Mouse (Mus musculus) hindbrain, embryonic 11.5 days (tissue): Measurements from ENCODE around the gene Numbl. TPM values are rescaled to one million over a fixed set of nuclear protein-coding genes. Genes with fewer than 3 reads are reported as not detected.

Experiments used
- ATAC-seq: fragments of 200-750 bp; cut with Nextera tagmentation; 2 replicates; pipeline ENCODE4 v1.8.0; 2017; ENCODE audit warnings: mild to moderate bottlenecking, moderate TSS enrichment, moderate library complexity; ENCODE audit not compliant: low FRiP score
- DNase-seq: peaks from one replicate; pipeline ENCODE4 v3.0.0-alpha.2; 2015; ENCODE audit warnings: low spot score
- H3K27ac ChIP-seq: fragments of 300-500 bp; sonication (generic); 2 replicates; pipeline ENCODE4 v1.5.1; 2014; ENCODE audit warnings: mild to moderate bottlenecking, low read depth, low read length
- H3K27me3 ChIP-seq: fragments of 300-500 bp; sonication (generic); 2 replicates; pipeline ENCODE4 v1.6.1; 2014; ENCODE audit warnings: mild to moderate bottlenecking, low read length, moderate library complexity, mixed read lengths; ENCODE audit not compliant: control insufficient read depth, insufficient read depth
- H3K36me3 ChIP-seq: fragments of 300-500 bp; sonication (generic); 2 replicates; pipeline ENCODE4 v1.6.1; 2014; ENCODE audit warnings: mild to moderate bottlenecking, low read length, moderate library complexity, mixed read lengths; ENCODE audit not compliant: control insufficient read depth, insufficient read depth
- H3K4me1 ChIP-seq: fragments of 300-500 bp; sonication (generic); replicated peaks from 2 replicates; pipeline ENCODE4 v1.6.1; 2014; ENCODE audit warnings: low read length, mixed read lengths; ENCODE audit not compliant: control insufficient read depth, insufficient read depth
- H3K4me2 ChIP-seq: fragments of 300-500 bp; sonication (generic); replicated peaks from 2 replicates; pipeline ENCODE4 v1.6.1; 2014; ENCODE audit warnings: mild to moderate bottlenecking, low read depth, low read length
- H3K4me3 ChIP-seq: fragments of 300-500 bp; sonication (generic); 2 replicates; pipeline ENCODE4 v1.5.1; 2014; ENCODE audit warnings: low read depth, low read length
- H3K9ac ChIP-seq: fragments of 300-500 bp; sonication (generic); 2 replicates; pipeline ENCODE4 v1.6.1; 2014; ENCODE audit warnings: low read depth, low read length
- H3K9me3 ChIP-seq: fragments of 300-500 bp; sonication (generic); 2 replicates; pipeline ENCODE4 v1.6.1; 2016; ENCODE audit warnings: low read length; ENCODE audit not compliant: control insufficient read depth
- WGBS: fragments of 180-500 bp; shearing (Covaris S2); extraction: QIAGEN DNeasy Blood & Tissue Kit; methylation state at CpG from one replicate; pipeline ENCODE4 v1.1.7; 2014; 5-methylcytosine and 5-hydroxymethylcytosine counted together
- polyA plus RNA-seq: library from polyadenylated mRNA; unstranded; fragments of >200 nt; fragmentation: Nextera tagmentation; extraction: Ambion mirVana; gene quantifications from 2 replicates; pipeline ENCODE4 v1.2.1, GENCODE M21; 2014

The Numbl gene
- polyA plus RNA-seq, 1 experiment from 2014 or later: 22.7 TPM

GRCm38 (mm10) chr7:27257852-27258204, 405 bp upstream of the Numbl start:
- ATAC-seq (peak; percentile 29), DNase-seq (peak; percentile 62)
- H3K27ac ChIP-seq: peak overlapping the region; percentile 79
- H3K36me3 ChIP-seq: no peaks in the 10 kb centered on the region; the same call in 1 of the 2 replicates
- H3K4me3 ChIP-seq: peak overlapping the region; percentile 84
- H3K27me3 ChIP-seq: no peaks in the 10 kb centered on the region
- 2% methylated on average over 4 of the region's 6 CpGs for WGBS
- peaks cover 13% of the 10 kb centered on the region for H3K4me1 ChIP-seq
- H3K9ac ChIP-seq: no peak overlapping the region; the same call in none of the 2 replicates
- no peaks in the 10 kb centered on the region for H3K9me3 ChIP-seq
- H3K4me2 ChIP-seq: peak overlapping the region; percentile 77

- no peaks in the 10 kb centered on the region for H3K9me3 ChIP-seq
- peak overlapping the region; percentile 84 for H3K4me3 ChIP-seq
- H3K36me3 ChIP-seq: no peaks in the 10 kb centered on the region; the same call in 1 of the 2 replicates
- H3K27me3 ChIP-seq: no peaks in the 10 kb centered on the region
- peaks cover 13% of the 10 kb centered on the region for H3K4me1 ChIP-seq
- 0% methylated on average over 9 of the region's 9 CpGs for WGBS
- peak overlapping the region; percentile 95 for H3K9ac ChIP-seq
- H3K27ac ChIP-seq: peak overlapping the region; percentile 89
- ATAC-seq: 0 out of 2 replicates have a peak, but pooled peaks have one; percentile 2
- peak; percentile 55 for DNase-seq
- H3K4me2 ChIP-seq: peak overlapping the region; percentile 77
Observed at GRCm38 (mm10) chr7:27259271-27259721, 1.1 kb downstream of the Numbl start.

- peaks cover 13% of the 10 kb centered on the region for H3K4me1 ChIP-seq
- DNase-seq (no peak), ATAC-seq (no peak)
- H3K36me3 ChIP-seq: no peaks in the 10 kb centered on the region; the same call in 1 of the 2 replicates
- no peaks in the 10 kb centered on the region for H3K9me3 ChIP-seq
- H3K4me3 ChIP-seq: peak overlapping the region; percentile 84
- H3K27ac ChIP-seq: peak overlapping the region; percentile 89
- H3K9ac ChIP-seq: peak overlapping the region; percentile 95
- 41% methylated on average over 5 of the region's 5 CpGs for WGBS
- H3K27me3 ChIP-seq: no peaks in the 10 kb centered on the region
- H3K4me2 ChIP-seq: peak overlapping the region; percentile 77
Observed at GRCm38 (mm10) chr7:27259771-27260170, 1.5 kb downstream of the Numbl start.

DNA sequence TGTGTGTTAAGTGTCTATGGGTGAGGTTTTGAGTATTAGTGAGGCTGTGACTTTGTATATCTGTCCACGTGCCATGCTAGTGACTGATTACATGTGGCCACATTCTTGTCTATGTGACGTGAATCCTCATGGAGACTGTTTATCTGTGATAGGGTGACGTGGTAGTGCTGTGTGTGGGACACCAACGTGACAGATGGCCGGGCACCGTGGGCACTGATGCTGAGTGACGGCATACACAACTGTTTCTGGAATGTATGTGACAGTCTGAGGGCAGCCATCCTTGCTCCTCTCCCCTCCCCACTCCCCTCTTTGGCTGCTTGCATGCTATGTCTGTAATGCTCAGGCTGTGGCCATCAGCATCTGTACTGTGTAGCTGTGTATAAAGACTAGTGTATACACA, 2.6 kb downstream of the Numbl start:
- WGBS: 56% methylated on average over 7 of the region's 7 CpGs
- ATAC-seq: no peak
- H3K9ac ChIP-seq: no peak overlapping the region
- H3K4me3 ChIP-seq: peak overlapping the region; percentile 84; the same call in 1 of the 2 replicates
- H3K27me3 ChIP-seq: no peaks in the 10 kb centered on the region
- peak overlapping the region; percentile 77; the same call in 1 of the 2 replicates for H3K4me2 ChIP-seq
- DNase-seq: no peak
- H3K9me3 ChIP-seq: no peaks in the 10 kb centered on the region
- H3K27ac ChIP-seq: no peak overlapping the region
- no peaks in the 10 kb centered on the region; the same call in 1 of the 2 replicates for H3K36me3 ChIP-seq
- H3K4me1 ChIP-seq: peaks cover 13% of the 10 kb centered on the region

GRCm38 (mm10) chr7:27261888-27262287, 3.7 kb downstream of the Numbl start:
- Histone ChIP-seq H3K27me3 (no peaks in the 10 kb centered on the region), H3K4me3 (no peak overlapping the region), H3K9ac (no peak overlapping the region), H3K4me1 (peaks cover 13% of the 10 kb centered on the region), H3K27ac (no peak overlapping the region), H3K4me2 (no peak overlapping the region), H3K36me3 (peaks cover 2% of the 10 kb centered on the region; the same call in 1 of the 2 replicates), H3K9me3 (no peaks in the 10 kb centered on the region)
- DNase-seq: no peak
- ATAC-seq: no peak
- WGBS: 82% methylated on average over 6 of the region's 6 CpGs

GRCm38 (mm10) chr7:27264761-27265160, 6.5 kb downstream of the Numbl start:
- Histone ChIP-seq H3K27ac (no peak overlapping the region), H3K4me2 (no peak overlapping the region), H3K4me3 (no peak overlapping the region), H3K9ac (no peak overlapping the region), H3K4me1 (peaks cover 8% of the 10 kb centered on the region), H3K9me3 (no peaks in the 10 kb centered on the region), H3K27me3 (no peaks in the 10 kb centered on the region), H3K36me3 (peaks cover 13% of the 10 kb centered on the region; the same call in 1 of the 2 replicates)
- DNase-seq (no peak), ATAC-seq (no peak)
- 93% methylated on average over 12 of the region's 12 CpGs for whole genome bisulfite sequencing

DNA sequence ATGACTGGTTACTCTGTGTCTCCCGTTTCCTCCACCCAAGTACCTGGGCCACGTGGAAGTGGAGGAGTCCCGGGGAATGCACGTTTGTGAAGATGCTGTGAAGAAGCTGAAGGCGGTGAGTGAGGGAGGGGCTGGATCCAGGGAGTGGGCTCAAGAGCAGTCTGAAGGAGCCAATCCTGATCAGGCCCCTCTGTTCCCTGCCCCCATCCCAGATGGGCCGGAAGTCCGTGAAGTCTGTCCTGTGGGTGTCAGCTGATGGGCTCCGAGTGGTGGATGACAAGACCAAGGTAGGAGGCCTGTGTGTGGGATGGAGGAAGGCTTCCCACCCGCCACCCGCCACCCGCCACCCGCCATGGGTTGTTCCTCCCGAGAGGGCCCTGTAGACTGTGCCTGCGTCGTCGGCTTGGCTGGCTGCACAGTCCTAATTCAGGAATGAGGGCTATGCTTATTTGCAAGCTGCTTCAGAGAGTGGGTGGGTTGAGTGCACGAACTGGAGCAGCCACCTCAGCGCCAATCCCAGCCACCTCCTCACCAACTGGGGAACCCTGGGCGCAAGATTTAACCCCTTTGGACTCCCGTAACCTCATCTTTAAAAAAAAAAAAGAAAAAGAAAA, 8.4 kb downstream of the Numbl start:
- Histone ChIP-seq H3K36me3 (peaks cover 21% of the 10 kb centered on the region; the same call in 1 of the 2 replicates), H3K4me1 (no peaks in the 10 kb centered on the region), H3K4me3 (no peak overlapping the region), H3K27ac (no peak overlapping the region), H3K9ac (no peak overlapping the region), H3K9me3 (no peaks in the 10 kb centered on the region), H3K27me3 (no peaks in the 10 kb centered on the region), H3K4me2 (no peak overlapping the region)
- no peak for ATAC-seq
- no peak for DNase-seq
- WGBS: 75% methylated on average over 20 of the region's 20 CpGs

DNA sequence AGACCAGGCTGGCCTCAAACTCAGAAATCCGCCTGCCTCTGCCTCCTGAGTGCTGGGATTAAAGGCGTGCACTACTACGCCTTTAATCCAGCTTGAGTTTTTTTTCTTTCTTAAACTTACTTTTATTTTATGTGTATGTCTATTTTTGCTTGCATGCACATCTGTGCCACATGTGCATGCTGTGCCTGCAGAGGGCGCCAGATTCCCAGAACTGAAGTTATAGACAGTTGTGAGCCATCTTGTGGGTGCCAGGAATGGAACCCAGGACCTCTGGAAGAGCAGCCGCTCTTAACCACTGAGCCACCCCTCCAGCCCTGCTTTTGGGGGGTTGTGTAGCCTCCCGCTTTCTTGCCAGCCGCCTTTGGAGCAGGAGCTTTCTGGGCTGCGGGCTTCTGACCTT, 13.2 kb downstream of the Numbl start:
- no peaks in the 10 kb centered on the region for H3K4me1 ChIP-seq
- H3K9me3 ChIP-seq: no peaks in the 10 kb centered on the region
- no peak overlapping the region for H3K4me2 ChIP-seq
- H3K9ac ChIP-seq: no peak overlapping the region
- DNase-seq (no peak), ATAC-seq (no peak)
- no peak overlapping the region for H3K4me3 ChIP-seq
- no peak overlapping the region for H3K27ac ChIP-seq
- WGBS: 88% methylated on average over 8 of the region's 8 CpGs
- H3K36me3 ChIP-seq: peaks cover 33% of the 10 kb centered on the region
- no peaks in the 10 kb centered on the region for H3K27me3 ChIP-seq

GRCm38 (mm10) chr7:27273739-27274351, 15.6 kb downstream of the Numbl start:
- Histone ChIP-seq H3K9me3 (no peaks in the 10 kb centered on the region), H3K4me1 (no peaks in the 10 kb centered on the region), H3K4me3 (no peak overlapping the region), H3K27me3 (no peaks in the 10 kb centered on the region), H3K4me2 (no peak overlapping the region), H3K9ac (no peak overlapping the region), H3K36me3 (peaks cover 39% of the 10 kb centered on the region), H3K27ac (no peak overlapping the region)
- ATAC-seq (no peak), DNase-seq (peak; percentile 55)
- 44% methylated on average over 32 of the region's 32 CpGs for WGBS
